Mouse (Mus musculus): ENCODE measurements around the gene Pus1. TPM values are rescaled to one million over a fixed set of nuclear protein-coding genes. Genes with fewer than 3 reads are reported as not detected.
"Not testable (repeated sequence)": the region's sequence is repeated elsewhere in the genome, so short reads cannot be mapped to it uniquely, and the experiment has no call there.

Pus1 gene
- polyA plus RNA-seq, 1 experiment = 15.9 TPM

DNA sequence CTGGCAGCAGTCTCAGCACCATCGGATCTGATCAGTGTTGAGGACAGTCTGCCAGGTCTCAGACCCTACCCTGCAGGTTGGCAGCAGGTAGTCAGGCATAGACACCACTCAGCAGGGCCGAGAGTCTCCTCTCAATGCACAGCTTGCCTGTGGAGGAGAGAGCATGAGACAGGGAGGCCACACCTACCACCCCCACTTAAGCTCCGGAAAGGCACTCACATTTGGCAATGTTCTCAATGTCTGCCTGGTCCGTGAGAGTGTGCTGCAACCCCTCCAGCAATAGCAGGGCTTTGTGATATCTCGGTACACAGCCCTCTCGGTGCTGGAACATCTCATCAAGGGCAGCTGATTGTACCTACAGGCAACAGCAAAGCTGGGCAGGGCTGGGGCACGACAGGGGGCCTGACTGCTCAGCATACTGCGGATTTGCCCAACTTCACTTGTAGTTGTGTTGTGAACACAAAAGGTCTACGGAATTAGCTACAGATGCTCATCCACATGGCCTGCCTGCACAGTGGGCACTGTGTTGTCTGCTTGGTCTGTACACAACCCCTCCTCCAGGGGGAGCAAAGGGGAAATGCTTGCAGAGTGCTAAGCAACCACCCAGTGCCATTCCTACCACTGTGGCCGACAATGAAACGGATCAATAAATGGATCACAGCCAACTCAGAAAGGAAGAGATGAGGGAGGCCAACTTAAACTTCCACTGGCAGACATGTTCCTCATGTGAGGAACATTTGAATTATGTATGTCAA is 5.8 kb upstream of the Pus1 start:
- WGBS = 70% methylated on average over 11 of the region's 11 CpGs
- no peak overlapping the region for H3K4me3 ChIP-seq (replicated peaks; ENCODE audit: extremely low read depth, low read depth, low read length)
- DNase-seq = no peak
- no peaks in the 10 kb centered on the region for H3K4me1 ChIP-seq (ENCODE audit: control insufficient read depth, insufficient read depth, low read length)
- TF ChIP-seq CTCF (IDR thresholded peaks at IDR 0.05; ENCODE audit: insufficient read depth, low read length) = peak; percentile 32; the same call in 1 of the 2 replicates
- no peak for TF ChIP-seq POLR2A (IDR thresholded peaks at IDR 0.05; ENCODE audit: borderline replicate concordance, extremely low read depth, low read depth, low read length)

DNA sequence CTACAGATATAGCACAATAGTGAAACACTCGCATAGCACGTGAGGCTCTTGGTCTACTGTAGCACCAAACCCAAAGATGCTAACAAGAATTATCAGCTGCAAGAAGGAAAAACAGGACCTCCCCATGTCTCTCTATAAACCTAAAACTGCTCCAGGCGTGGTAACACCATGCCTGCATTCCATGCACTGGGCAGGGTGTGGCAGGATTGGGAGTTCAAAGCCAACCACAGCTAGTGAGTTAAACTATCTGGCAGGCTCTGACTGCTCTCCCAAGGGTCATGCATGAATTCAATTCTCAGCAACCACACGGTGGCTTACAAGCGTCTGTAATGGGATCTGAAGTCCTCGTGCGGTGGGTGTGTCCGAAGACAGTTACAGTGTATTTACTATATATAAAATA is 2.7 kb upstream of the Pus1 start:
- peaks cover 5% of the 10 kb centered on the region; the same call in 1 of the 2 replicates for H3K4me1 ChIP-seq (ENCODE audit: control insufficient read depth, insufficient read depth, low read length)
- WGBS = 56% methylated on average over 8 of the region's 8 CpGs
- TF ChIP-seq CTCF (IDR thresholded peaks at IDR 0.05; ENCODE audit: insufficient read depth, low read length) = no peak
- DNase-seq = no peak
- H3K4me3 ChIP-seq (replicated peaks; ENCODE audit: extremely low read depth, low read depth, low read length) = no peak overlapping the region

DNA sequence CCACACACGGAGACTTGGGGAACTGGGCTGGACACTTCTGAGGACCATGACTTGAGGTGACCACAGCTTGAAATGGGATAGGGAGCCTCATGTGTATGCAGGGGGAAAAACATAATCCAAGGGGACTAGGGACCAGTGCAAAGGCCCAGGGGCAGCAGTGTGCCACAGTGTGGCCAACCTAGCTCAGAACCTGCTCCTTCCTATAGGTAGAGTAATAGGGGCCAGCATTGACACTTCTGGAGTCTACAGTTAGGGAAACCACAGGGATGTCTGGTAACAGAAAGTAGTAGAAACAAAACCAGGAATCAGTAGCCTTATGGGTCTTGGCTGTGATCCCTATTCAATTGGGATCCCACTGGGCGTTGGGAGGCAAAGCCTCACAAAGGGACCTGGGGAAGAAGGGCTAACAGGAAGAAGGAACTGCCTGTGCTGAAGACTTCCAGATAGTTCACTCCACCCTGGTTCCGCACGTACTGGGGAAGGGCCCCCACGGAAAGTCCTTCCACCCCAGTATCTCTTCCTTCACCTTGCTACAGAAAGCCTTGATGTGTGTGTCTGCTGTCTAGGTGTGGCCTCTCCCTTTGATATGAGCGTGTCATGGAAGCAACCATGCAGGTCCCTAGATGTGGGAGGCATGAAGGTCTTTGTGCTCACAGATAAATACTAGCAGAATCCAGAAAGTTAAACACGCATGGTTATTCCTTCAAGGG is 1.2 kb upstream of the Pus1 start:
- no peak for TF ChIP-seq POLR2A (IDR thresholded peaks at IDR 0.05; ENCODE audit: borderline replicate concordance, extremely low read depth, low read depth, low read length)
- TF ChIP-seq CTCF (IDR thresholded peaks at IDR 0.05; ENCODE audit: insufficient read depth, low read length) = no peak
- WGBS = 75% methylated on average over 7 of the region's 7 CpGs
- no peak for DNase-seq
- Histone ChIP-seq H3K4me1 (ENCODE audit: control insufficient read depth, insufficient read depth, low read length) (peaks cover 5% of the 10 kb centered on the region; the same call in 1 of the 2 replicates), H3K4me3 (replicated peaks; ENCODE audit: extremely low read depth, low read depth, low read length) (no peak overlapping the region)

DNA sequence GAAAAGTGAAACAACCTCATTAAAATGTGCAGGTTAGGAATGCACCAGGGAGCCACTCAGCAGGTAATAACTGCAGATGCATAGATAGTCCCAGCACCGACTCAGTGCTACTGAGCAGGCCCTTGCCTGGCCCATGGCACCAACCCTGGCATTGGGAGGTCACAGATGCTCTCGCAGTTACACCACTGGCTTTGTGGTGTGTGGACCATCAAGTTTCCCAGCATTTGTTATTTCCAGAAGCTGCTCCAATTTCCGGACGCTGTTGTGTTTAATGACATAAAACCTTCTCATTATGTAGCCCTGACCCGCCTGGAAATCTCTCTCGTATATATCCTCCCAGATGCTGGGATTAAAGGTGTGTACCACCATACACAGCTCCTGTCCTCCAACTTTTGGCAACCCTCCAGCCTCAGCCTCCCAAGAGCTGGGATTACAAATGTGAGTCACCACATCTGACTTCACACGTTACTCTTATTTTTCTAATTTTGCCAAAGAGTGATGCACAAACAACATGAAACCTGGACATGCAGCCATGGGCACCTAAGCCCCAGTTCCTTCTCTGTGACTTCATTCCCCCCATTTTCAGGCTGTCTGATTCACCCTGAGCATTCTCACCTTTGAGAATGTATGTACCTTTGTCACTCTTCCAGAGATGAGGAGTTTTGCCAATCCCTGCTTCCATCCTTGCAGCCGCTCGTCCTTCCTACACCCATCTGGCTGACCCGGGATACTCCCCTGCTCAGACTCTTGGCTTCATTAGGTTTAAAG is 486 bp upstream of the Pus1 start:
- TF ChIP-seq CTCF (IDR thresholded peaks at IDR 0.05; ENCODE audit: insufficient read depth, low read length) (no peak), POLR2A (IDR thresholded peaks at IDR 0.05; ENCODE audit: borderline replicate concordance, extremely low read depth, low read depth, low read length) (no peak)
- Histone ChIP-seq H3K4me3 (replicated peaks; ENCODE audit: extremely low read depth, low read depth, low read length) (peak overlapping the region; percentile 71), H3K4me1 (ENCODE audit: control insufficient read depth, insufficient read depth, low read length) (peaks cover 5% of the 10 kb centered on the region; the same call in 1 of the 2 replicates)
- DNase-seq = no peak
- WGBS = 44% methylated on average over 10 of the region's 10 CpGs

DNA sequence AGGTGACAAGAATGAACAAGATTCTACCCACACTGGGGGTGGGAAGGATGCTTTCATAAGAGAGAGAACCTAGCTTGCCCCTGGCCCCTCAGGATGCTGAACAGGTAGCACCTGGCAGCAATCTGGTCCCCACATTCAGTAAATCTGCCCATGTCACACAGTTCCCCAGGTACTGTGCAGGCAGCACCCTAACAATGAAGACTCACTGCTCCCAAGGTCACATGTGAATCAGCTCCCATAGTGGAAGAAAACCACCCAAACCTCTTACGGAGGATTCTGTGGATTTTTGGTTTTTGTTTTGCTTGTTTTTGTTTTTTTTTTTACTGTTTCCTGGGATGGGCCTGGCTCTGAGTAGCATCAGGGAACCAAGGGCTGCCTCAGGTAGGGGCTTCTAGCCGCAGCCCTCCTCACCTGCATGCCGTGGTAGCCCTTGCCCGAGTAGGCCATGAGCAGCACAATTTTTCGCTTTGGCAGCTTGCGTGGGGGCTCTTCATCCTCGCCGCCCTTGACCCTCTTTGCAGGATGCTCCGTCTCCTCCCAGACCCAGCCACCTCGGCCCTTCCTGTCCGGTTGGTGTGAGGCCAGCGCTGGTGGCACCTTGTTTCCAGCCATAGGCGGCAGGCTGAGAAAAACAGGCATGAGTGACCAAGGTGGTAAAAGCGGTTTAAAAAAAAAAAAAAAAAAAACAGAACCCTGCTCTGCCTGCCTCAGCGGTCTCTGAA is 1.0 kb downstream of the Pus1 start:
- TF ChIP-seq CTCF (IDR thresholded peaks at IDR 0.05; ENCODE audit: insufficient read depth, low read length) = no peak
- no peak for TF ChIP-seq POLR2A (IDR thresholded peaks at IDR 0.05; ENCODE audit: borderline replicate concordance, extremely low read depth, low read depth, low read length)
- 15% methylated on average over 15 of the region's 15 CpGs for WGBS
- peak overlapping the region; percentile 71 for H3K4me3 ChIP-seq (replicated peaks; ENCODE audit: extremely low read depth, low read depth, low read length)
- no peak for DNase-seq
- peaks cover 5% of the 10 kb centered on the region; the same call in 1 of the 2 replicates for H3K4me1 ChIP-seq (ENCODE audit: control insufficient read depth, insufficient read depth, low read length)

DNA sequence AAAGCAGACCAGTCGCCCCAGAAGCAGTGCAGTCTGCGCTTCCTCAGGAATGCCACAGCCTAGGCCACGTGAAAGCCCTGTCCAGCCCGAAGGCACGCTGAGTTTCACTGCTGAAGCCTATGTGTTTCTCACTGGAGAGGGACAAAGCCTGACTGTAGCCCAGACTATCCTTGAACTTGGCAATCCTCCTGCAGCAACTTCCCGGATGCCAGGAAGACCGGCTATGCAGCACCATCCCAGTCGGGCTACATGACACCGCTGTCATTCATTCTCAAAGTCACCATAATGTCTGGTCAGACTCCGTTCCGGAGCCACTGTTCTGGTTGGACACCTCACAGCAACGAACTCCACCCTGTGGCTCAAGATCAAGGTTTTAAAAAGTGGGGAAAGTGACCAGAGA is 2.2 kb downstream of the Pus1 start:
- peaks cover 5% of the 10 kb centered on the region; the same call in 1 of the 2 replicates for H3K4me1 ChIP-seq (ENCODE audit: control insufficient read depth, insufficient read depth, low read length)
- WGBS = 85% methylated on average over 12 of the region's 12 CpGs
- no peak for TF ChIP-seq POLR2A (IDR thresholded peaks at IDR 0.05; ENCODE audit: borderline replicate concordance, extremely low read depth, low read depth, low read length)
- no peak for TF ChIP-seq CTCF (IDR thresholded peaks at IDR 0.05; ENCODE audit: insufficient read depth, low read length)
- no peak overlapping the region for H3K4me3 ChIP-seq (replicated peaks; ENCODE audit: extremely low read depth, low read depth, low read length)
- DNase-seq = no peak

DNA sequence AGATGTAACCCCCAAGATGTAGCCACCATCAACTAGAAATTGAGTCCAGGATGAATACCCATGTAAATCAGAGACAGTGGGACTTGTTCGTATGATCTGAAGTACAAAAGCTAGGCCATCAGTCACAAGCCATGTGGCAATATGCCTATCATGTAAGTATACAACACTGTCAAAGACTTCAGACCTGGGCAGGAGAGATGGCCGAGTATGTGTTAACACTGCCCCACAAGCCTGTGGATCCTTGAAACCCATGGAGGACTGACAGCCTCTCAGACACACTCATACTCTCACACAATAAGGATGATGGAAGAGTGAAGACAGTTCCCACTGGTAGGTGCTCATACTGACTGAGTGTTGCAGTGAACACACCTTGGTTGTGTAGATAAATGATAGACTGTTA is 4.3 kb downstream of the Pus1 start:
- Histone ChIP-seq H3K4me3 (replicated peaks; ENCODE audit: extremely low read depth, low read depth, low read length) (no peak overlapping the region), H3K4me1 (ENCODE audit: control insufficient read depth, insufficient read depth, low read length) (peaks cover 5% of the 10 kb centered on the region; the same call in 1 of the 2 replicates)
- DNase-seq = no peak
- 92% methylated on average over 2 of the region's 2 CpGs for WGBS
- no peak for TF ChIP-seq CTCF (IDR thresholded peaks at IDR 0.05; ENCODE audit: insufficient read depth, low read length)
- no peak for TF ChIP-seq POLR2A (IDR thresholded peaks at IDR 0.05; ENCODE audit: borderline replicate concordance, extremely low read depth, low read depth, low read length)

DNA sequence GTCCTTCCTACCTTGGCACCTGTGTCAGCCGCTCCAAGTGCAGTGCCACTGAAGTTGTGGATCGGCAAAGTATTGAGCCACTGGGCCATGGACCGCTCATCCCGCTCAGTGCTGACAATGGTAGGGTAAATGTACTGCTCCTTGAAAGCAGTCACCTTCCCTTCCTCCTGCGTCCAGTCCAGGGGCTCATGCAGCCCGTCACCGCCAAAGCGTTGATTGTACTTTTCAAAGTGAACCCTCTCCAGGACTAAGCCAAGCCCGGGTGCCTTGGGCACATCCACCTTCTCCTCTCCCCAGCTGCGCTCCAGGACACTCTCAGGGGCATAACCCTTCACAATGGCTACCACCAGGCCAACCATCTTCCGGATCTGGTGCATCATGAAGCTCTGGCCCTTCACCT is 5.9 kb downstream of the Pus1 start:
- H3K4me1 ChIP-seq (ENCODE audit: control insufficient read depth, insufficient read depth, low read length) = 0 out of 2 replicates have a peak, but pooled peaks cover under 1% of the 10 kb centered on the region
- WGBS = 93% methylated on average over 11 of the region's 11 CpGs
- TF ChIP-seq POLR2A (IDR thresholded peaks at IDR 0.05; ENCODE audit: borderline replicate concordance, extremely low read depth, low read depth, low read length) (no peak), CTCF (IDR thresholded peaks at IDR 0.05; ENCODE audit: insufficient read depth, low read length) (no peak)
- no peak overlapping the region for H3K4me3 ChIP-seq (replicated peaks; ENCODE audit: extremely low read depth, low read depth, low read length)
- no peak for DNase-seq

DNA sequence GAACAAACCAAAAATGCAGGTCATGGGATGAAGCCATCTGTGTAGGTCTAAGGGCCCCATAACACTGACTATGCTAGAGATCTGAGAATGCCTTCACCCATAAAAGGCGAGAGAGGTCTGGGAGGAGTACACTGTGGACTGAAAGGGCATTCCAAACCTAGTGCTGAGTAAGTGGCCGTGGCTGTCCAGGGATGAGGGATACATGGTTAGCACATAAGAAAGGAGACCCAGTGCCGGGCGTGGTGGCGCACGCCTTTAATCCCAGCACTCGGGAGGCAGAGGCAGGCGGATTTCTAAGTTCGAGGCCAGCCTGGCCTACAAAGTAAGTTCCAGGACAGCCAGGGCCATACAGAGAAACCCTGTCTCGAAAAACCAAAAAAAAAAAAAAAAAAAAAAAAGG is 7.5 kb downstream of the Pus1 start:
- not testable (repeated sequence) for H3K4me1 ChIP-seq (ENCODE audit: control insufficient read depth, insufficient read depth, low read length); H3K4me3 ChIP-seq (replicated peaks; ENCODE audit: extremely low read depth, low read depth, low read length); DNase-seq
- 91% methylated on average over 10 of the region's 10 CpGs for WGBS

All from lung, adult 2 months (tissue).